Mouse (Mus musculus): ENCODE measurements at regions not wholly inside any gene's neighbourhood (a gene's known extent, or its start where the extent isn't known, plus 50 kb on each side); places are given as distances from the start of the nearest gene placed in this dataset.

- Histone ChIP-seq H3K4me3 (no peak overlapping the region), H3K36me3 (replicated peaks) (no peaks in the 10 kb centered on the region), H3K27ac (replicated peaks) (no peak overlapping the region), H3K4me1 (peaks cover 8% of the 10 kb centered on the region; the same call in 1 of the 2 replicates), H3K27me3 (replicated peaks; ENCODE audit: low read depth, poor library complexity, severe bottlenecking) (no peaks in the 10 kb centered on the region), H3K9me3 (no peaks in the 10 kb centered on the region)
- whole genome bisulfite sequencing, result 84% methylated on average over 6 of the region's 6 CpGs
- no peak for DNase-seq (ENCODE audit: low spot score)
Observed at GRCm38 (mm10) chr9:101507023-101507690, 255.6 kb upstream of the Ppp2r3a start.

- no peak overlapping the region for H3K4me3 ChIP-seq
- H3K27ac ChIP-seq (replicated peaks), result no peak overlapping the region
- H3K9me3 ChIP-seq, result no peaks in the 10 kb centered on the region
- no peak for DNase-seq (ENCODE audit: low spot score)
- WGBS, result 88% methylated on average over 16 of the region's 16 CpGs
- H3K4me1 ChIP-seq, result peaks cover 8% of the 10 kb centered on the region; the same call in 1 of the 2 replicates
- H3K36me3 ChIP-seq (replicated peaks), result no peaks in the 10 kb centered on the region
- no peaks in the 10 kb centered on the region for H3K27me3 ChIP-seq (replicated peaks; ENCODE audit: low read depth, poor library complexity, severe bottlenecking)
Observed at GRCm38 (mm10) chr9:101501706-101502465, 250.3 kb upstream of the Ppp2r3a start.

GRCm38 (mm10) chr9:101501036-101501435, 249.4 kb upstream of the Ppp2r3a start:
- WGBS, result 91% methylated on average over 3 of the region's 3 CpGs
- H3K4me1 ChIP-seq, result peaks cover 8% of the 10 kb centered on the region; the same call in 1 of the 2 replicates
- no peaks in the 10 kb centered on the region for H3K27me3 ChIP-seq (replicated peaks; ENCODE audit: low read depth, poor library complexity, severe bottlenecking)
- H3K36me3 ChIP-seq (replicated peaks), result no peaks in the 10 kb centered on the region
- H3K4me3 ChIP-seq, result no peak overlapping the region
- H3K27ac ChIP-seq (replicated peaks), result no peak overlapping the region
- DNase-seq (ENCODE audit: low spot score), result no peak
- no peaks in the 10 kb centered on the region for H3K9me3 ChIP-seq

- no peaks in the 10 kb centered on the region for H3K36me3 ChIP-seq (replicated peaks)
- no peak for DNase-seq (ENCODE audit: low spot score)
- WGBS, result 85% methylated on average over 5 of the region's 5 CpGs
- H3K4me3 ChIP-seq, result no peak overlapping the region
- no peaks in the 10 kb centered on the region for H3K9me3 ChIP-seq
- H3K4me1 ChIP-seq, result peaks cover 8% of the 10 kb centered on the region; the same call in 1 of the 2 replicates
- H3K27me3 ChIP-seq (replicated peaks; ENCODE audit: low read depth, poor library complexity, severe bottlenecking), result no peaks in the 10 kb centered on the region
- H3K27ac ChIP-seq (replicated peaks), result no peak overlapping the region
Observed at GRCm38 (mm10) chr9:101498721-101499120, 247.1 kb upstream of the Ppp2r3a start.

- Histone ChIP-seq H3K9me3 (no peaks in the 10 kb centered on the region), H3K4me3 (no peak overlapping the region), H3K27ac (replicated peaks) (no peak overlapping the region), H3K4me1 (no peaks in the 10 kb centered on the region), H3K36me3 (replicated peaks) (no peaks in the 10 kb centered on the region), H3K27me3 (replicated peaks; ENCODE audit: low read depth, poor library complexity, severe bottlenecking) (no peaks in the 10 kb centered on the region)
- no peak for DNase-seq (ENCODE audit: low spot score)
- WGBS, result 86% methylated on average over 6 of the region's 6 CpGs
Observed at GRCm38 (mm10) chr9:101495768-101496167, 244.2 kb upstream of the Ppp2r3a start.

GRCm38 (mm10) chr9:101489013-101489412, 237.4 kb upstream of the Ppp2r3a start:
- Histone ChIP-seq H3K9me3 (no peaks in the 10 kb centered on the region), H3K4me1 (no peaks in the 10 kb centered on the region), H3K4me3 (no peak overlapping the region), H3K27ac (replicated peaks) (no peak overlapping the region), H3K27me3 (replicated peaks; ENCODE audit: low read depth, poor library complexity, severe bottlenecking) (no peaks in the 10 kb centered on the region), H3K36me3 (replicated peaks) (no peaks in the 10 kb centered on the region)
- no peak for DNase-seq (ENCODE audit: low spot score)
- WGBS, result 86% methylated on average over 6 of the region's 6 CpGs

- DNase-seq (ENCODE audit: low spot score), result no peak
- no peak overlapping the region for H3K4me3 ChIP-seq
- 69% methylated on average over 3 of the region's 3 CpGs for WGBS
- H3K27ac ChIP-seq (replicated peaks), result no peak overlapping the region
- no peaks in the 10 kb centered on the region for H3K36me3 ChIP-seq (replicated peaks)
- H3K4me1 ChIP-seq, result peaks cover 19% of the 10 kb centered on the region
- no peaks in the 10 kb centered on the region for H3K9me3 ChIP-seq
- no peaks in the 10 kb centered on the region for H3K27me3 ChIP-seq (replicated peaks; ENCODE audit: low read depth, poor library complexity, severe bottlenecking)
Observed at GRCm38 (mm10) chr9:101476223-101476622, 224.6 kb upstream of the Ppp2r3a start.

- Histone ChIP-seq H3K4me3 (no peak overlapping the region), H3K27me3 (replicated peaks; ENCODE audit: low read depth, poor library complexity, severe bottlenecking) (peaks cover 5% of the 10 kb centered on the region), H3K9me3 (no peaks in the 10 kb centered on the region), H3K36me3 (replicated peaks) (no peaks in the 10 kb centered on the region), H3K4me1 (peaks cover 19% of the 10 kb centered on the region), H3K27ac (replicated peaks) (no peak overlapping the region)
- WGBS, result 80% methylated on average over 4 of the region's 4 CpGs
- DNase-seq (ENCODE audit: low spot score), result no peak
Observed at GRCm38 (mm10) chr9:101473074-101473461, 221.5 kb upstream of the Ppp2r3a start.

- Histone ChIP-seq H3K27ac (replicated peaks) (no peak overlapping the region), H3K4me3 (no peak overlapping the region), H3K4me1 (peaks cover 19% of the 10 kb centered on the region), H3K9me3 (no peaks in the 10 kb centered on the region), H3K36me3 (replicated peaks) (no peaks in the 10 kb centered on the region), H3K27me3 (replicated peaks; ENCODE audit: low read depth, poor library complexity, severe bottlenecking) (peaks cover 9% of the 10 kb centered on the region)
- WGBS, result 50% methylated on average over 8 of the region's 8 CpGs
- peak; percentile 37 for DNase-seq (ENCODE audit: low spot score)
Observed at GRCm38 (mm10) chr9:101472101-101473073, 220.8 kb upstream of the Ppp2r3a start.

- Histone ChIP-seq H3K4me3 (no peak overlapping the region), H3K9me3 (no peaks in the 10 kb centered on the region), H3K36me3 (replicated peaks) (no peaks in the 10 kb centered on the region), H3K27ac (replicated peaks) (no peak overlapping the region), H3K4me1 (peaks cover 19% of the 10 kb centered on the region), H3K27me3 (replicated peaks; ENCODE audit: low read depth, poor library complexity, severe bottlenecking) (peaks cover 9% of the 10 kb centered on the region)
- no peak for DNase-seq (ENCODE audit: low spot score)
- WGBS, result 62% methylated on average over 3 of the region's 3 CpGs
Observed at GRCm38 (mm10) chr9:101471665-101472064, 220.1 kb upstream of the Ppp2r3a start.

GRCm38 (mm10) chr9:101469756-101470155, 218.2 kb upstream of the Ppp2r3a start:
- no peak overlapping the region for H3K4me3 ChIP-seq
- H3K27me3 ChIP-seq (replicated peaks; ENCODE audit: low read depth, poor library complexity, severe bottlenecking), result peaks cover 9% of the 10 kb centered on the region
- no peak overlapping the region for H3K27ac ChIP-seq (replicated peaks)
- no peak for DNase-seq (ENCODE audit: low spot score)
- H3K9me3 ChIP-seq, result no peaks in the 10 kb centered on the region
- H3K4me1 ChIP-seq, result peaks cover 19% of the 10 kb centered on the region
- H3K36me3 ChIP-seq (replicated peaks), result no peaks in the 10 kb centered on the region
- WGBS, result 86% methylated on average over 3 of the region's 3 CpGs

GRCm38 (mm10) chr9:101464727-101465427, 213.3 kb upstream of the Ppp2r3a start:
- Histone ChIP-seq H3K9me3 (no peaks in the 10 kb centered on the region), H3K27me3 (replicated peaks; ENCODE audit: low read depth, poor library complexity, severe bottlenecking) (peaks cover 9% of the 10 kb centered on the region), H3K4me3 (no peak overlapping the region), H3K27ac (replicated peaks) (peak overlapping the region; percentile 35; the same call in 1 of the 2 replicates), H3K36me3 (replicated peaks) (no peaks in the 10 kb centered on the region), H3K4me1 (no peaks in the 10 kb centered on the region; the same call in 1 of the 2 replicates)
- 72% methylated on average over 18 of the region's 18 CpGs for WGBS
- no peak for DNase-seq (ENCODE audit: low spot score)
